Mouse (Mus musculus) lung, adult 2 months (tissue): Measurements from ENCODE around the gene Col6a6.

Source experiments
- CTCF ChIP-seq: fragments of 200-500 bp; IDR thresholded peaks from 2 replicates; pipeline ENCODE4 v1.5.1; 2011; ENCODE audit warnings: mild to moderate bottlenecking, low read length, control low read depth; ENCODE audit not compliant: insufficient read depth
- POLR2A ChIP-seq: fragments of 200-500 bp; IDR thresholded peaks from 2 replicates; pipeline ENCODE4 v1.6.1; 2011; ENCODE audit warnings: low read depth, mild to moderate bottlenecking, control low read depth, low read length, borderline replicate concordance; ENCODE audit errors: extremely low read depth

DNA sequence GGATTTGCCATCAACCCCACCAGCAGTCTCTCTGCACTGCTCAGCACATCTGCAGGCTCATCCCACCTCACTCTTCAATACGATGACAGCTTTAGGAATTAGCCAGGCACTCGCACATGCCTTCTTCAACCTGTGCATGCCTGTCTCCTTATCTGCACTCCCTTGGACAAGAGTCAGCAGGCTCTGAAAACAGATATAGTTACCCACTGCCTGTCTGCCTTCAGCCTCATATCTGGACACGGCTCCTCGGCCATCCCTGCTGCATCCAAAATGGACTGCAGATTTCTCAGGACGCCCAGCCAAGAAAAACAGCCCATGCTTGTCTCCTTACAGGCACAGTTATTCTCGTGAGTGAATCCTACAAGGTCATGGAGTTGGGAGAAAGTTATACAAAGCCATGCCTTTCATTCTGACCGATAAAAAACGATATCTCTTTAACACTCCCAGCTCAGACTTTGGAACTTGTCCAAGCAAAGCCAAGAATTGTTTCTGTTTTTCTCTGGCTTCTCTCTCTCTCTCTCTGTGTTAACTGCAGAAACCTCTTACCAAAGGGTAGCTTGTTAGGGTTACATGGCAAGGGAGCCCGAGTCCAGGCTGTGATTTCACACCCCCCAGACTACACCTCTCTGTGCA, 130.1 kb downstream of the Col6a6 start:
- TF ChIP-seq CTCF (no peak), POLR2A (no peak)
